Mouse (Mus musculus): ENCODE results near the gene 1700029P11Rik.
"Not testable (repeated sequence)": the region's sequence is repeated elsewhere in the genome, so short reads cannot be mapped to it uniquely, and the experiment has no call there.

The 1700029P11Rik gene

DNA sequence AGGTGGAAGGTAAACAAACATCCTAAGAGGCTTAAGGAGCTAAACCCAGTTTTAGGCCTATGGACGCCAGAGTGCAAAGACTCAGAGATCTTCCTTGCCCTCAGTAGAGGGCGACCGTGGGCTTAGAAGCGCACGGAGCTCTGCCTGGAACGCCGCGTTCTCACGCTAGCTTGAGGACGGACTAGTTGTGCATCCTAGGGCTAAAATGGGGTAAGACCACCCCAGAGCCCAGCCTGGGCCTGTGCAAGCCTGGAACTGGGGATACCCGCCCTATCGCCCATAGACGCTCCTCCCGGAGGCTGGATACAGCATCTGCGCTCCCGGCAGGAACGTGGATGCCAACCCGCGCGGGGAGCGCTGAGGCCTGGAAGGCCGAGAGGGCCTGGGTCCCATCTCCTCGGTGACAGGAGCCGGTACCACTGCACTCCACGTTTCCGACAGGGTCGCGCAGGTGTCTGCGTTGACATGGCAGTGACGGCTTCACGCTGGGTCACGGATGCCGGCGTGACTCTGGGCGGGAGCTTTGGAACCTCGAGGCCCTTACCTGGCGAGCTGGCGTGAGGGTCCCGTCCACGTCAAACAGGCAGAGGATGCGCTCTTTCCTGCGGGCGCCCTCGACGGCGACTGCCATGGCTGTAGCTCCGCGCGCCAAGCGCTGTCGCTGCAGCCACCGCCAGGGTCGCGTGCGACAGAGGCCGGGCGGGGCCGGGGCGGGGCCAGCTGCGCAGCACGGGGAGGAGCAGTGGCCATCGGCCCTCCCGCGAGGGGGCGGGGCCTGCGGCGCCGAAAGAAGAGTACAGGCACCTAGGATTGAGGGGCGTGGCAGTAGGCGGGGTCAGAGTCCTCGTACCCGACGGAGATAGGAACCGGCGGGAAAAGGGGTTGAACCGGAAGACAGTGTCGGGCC is 19.9 kb upstream of the 1700029P11Rik start, which contains the start of gene Pmm1:
Pmm1 (minus strand) TSS at position 760 of the 907 bp plus-strand sequence.
- DNase-seq, result peak; percentile 100

DNA sequence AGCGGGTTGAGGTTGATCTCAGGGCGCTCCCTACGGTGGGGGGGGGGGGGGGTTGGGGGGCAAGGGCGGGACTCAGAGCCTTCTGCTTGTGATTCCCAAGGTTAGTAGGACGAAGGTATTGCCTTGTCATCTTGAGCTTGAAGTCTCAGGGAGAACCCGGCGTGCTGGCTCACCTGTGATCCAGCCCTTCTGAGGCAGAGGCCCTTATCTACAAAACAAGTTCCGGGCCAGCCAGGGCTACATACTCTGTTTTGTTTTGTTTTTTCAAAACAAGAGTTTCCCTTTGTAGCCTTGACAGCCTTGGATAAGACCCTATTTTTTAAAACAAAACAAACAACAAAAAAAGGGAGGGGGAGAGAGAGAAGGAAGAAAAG is 19.3 kb upstream of the 1700029P11Rik start:
- no peak for DNase-seq

DNA sequence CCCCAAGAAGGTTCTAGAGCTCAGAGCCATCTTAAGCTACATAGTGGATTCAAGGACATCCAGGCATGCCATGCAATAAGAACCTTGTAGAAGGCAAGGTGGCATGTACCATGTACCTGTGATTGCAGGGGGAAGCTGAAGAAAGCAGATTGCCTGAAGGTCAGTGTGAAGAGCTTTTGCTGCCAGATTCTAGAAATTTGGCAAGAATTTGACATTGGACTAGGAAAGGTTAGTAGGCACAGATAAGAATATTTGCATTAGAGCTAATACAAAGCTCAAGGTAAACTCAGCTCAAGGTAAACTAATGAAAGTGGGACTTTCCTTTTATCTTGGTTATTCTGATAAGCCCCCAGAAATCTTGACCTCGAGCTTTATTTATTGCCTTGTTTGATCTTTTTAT is 16.1 kb upstream of the 1700029P11Rik start:
- no peak for DNase-seq

DNA sequence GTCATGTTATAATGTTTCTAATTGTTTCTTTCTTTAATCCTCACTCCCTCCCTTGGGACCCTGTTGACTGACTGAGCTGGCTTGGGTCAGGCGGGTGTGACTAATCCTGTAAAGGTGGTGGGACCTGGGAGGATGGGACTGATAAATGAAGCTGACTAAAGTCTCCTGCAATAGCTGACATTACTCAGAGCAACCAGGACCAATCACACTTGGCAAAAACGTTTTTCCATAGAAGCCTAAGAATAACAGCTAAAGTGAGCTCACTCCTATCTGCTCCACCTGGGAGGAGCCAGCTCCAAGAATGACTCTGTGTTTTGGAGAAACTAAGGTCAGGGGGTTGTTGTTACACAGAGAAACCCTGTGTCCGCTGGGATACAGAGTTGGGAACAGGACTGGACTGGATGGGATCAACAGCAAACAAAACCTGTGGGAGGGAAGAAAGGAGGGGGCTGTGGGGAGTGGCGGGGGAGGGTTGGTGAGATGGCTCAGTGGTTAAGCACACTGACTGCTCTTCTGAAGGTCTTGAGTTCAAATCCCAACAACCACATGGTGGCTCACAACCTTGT is 15.3 kb upstream of the 1700029P11Rik start:
- no peak for DNase-seq

DNA sequence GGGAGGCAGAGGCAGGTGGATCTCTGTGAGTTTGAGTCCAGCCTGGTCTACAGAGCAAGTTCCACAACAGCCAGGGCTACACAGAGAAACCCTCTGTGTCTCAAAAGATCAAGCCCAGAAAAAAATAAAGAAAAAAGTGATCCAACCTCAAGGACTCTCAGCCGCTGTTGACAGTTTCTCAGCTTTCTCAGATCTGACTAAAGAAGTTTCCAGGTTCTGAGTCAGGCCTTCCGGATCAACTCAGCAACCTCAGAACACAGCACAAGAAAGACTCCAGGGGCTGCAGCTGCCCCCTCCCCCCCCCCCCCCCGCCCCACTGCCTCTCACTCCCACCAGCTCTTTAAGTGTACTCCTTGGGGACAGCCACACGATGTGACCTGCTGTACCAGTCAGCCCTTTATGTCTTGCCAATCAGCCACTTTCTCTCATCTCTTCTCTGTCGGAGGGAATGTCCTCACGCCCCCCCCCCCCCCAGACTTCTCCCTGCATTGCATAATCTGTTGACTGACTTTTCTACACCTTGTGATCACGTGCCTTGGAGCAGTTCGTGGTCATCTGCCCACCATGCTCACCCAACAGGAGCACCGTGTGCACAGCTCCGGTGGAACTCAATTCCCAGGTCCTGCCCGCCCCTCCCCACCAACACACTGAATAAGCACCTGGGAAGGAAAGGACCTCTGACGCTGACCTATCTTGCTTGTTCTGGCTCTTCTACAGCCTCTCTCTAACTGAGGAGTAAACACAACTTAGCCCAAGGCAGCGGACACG is 14.1 kb upstream of the 1700029P11Rik start:
- no peak for DNase-seq

DNA sequence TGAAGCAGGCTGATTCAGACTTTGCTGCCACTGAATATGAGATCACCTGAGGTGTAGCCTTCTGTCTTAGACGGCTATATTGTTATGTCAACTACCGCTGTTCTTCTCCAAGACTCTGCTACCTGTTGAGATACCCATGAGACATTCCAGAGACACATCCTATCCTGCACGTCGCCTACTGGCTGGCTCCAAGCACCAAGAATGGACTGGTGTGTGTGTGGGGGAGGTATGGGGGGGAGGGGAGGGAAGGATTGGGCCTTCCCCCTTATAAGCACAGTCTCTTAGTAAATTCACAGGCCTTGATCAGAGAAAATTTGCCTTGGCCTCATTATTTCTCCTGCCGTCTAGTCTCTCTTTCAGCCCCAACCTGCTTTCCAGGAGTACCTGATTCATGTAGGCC is 12.5 kb upstream of the 1700029P11Rik start:
- no peak for DNase-seq

DNA sequence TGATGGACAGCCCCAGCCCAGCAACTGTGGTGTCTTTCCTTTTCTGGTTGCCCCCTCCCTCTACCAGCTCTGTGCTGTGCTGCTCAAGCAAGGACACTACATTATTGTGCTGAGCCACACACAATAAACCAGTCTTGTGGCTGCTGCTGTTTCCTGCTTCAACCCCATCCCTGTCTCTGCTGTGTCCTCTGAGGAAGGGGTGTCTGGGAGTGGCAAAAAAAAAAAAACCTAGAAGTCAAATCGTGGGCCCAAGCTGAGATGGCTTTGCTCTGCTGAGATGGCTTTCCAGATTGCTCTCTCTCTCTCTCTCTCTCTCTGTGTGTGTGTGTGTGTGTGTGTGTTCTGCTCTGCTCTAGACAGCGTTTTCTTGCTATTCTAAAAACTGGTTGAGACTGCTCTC is 11.9 kb upstream of the 1700029P11Rik start:
- DNase-seq, result no peak

DNA sequence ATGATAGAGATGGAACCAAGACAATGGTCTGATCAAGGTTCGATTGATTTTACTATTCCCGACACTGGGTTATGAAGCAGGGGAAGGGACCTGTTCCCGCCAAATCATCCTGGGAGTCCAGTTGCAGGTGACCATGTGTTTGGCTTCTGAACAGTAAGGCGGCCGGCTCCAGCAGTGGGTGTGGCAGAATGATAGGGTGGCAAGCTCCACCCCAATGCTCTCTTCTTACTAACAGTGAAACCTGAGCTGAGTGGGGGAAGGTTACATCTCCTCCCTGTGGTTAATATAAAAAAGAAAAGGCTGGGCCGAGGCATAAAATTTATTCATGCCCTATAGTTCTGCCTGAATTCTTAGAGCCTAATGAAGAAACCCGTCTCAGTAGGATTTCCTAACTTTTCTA is 11.2 kb upstream of the 1700029P11Rik start:
- no peak for DNase-seq

DNA sequence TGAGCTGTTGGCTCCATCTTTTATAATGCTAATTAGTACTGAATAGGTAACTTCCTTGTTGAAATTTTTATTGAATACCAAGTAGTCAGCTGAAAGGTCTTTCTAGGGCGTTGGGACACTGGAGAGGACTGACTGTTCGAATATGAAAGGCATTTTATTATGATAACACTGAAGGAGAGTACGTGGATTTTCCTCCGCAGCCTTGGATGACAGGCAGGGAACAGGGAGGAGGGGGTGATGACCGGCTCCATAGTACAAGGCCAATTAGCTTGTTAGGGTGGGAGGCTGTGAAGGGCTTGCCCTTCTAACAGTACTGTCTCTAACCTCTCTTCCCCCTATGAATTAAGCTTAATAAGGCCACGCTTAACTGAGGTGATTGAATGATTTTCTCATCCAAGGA is 10.7 kb upstream of the 1700029P11Rik start:
- not testable (repeated sequence) for DNase-seq

DNA sequence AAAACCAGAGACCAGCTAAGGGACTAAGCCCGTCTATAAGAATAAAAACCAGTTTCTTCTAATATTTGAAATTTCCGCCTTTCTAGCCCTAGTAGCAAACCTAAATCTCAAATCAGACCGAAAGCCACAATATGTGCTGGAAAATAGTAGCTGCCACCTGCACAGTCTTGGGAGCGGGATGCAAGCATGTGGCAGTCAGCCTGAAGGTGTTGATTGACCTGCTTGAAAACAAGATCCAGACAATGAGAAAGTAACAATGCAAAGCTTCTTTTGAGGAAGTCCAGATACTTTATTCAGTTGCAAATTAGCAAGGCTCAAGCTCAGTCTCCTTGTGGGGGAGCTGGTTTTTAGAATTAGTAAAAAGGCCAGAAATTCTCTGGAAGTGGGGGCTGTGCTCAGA is 9.8 kb upstream of the 1700029P11Rik start:
- DNase-seq, result not testable (repeated sequence)

DNA sequence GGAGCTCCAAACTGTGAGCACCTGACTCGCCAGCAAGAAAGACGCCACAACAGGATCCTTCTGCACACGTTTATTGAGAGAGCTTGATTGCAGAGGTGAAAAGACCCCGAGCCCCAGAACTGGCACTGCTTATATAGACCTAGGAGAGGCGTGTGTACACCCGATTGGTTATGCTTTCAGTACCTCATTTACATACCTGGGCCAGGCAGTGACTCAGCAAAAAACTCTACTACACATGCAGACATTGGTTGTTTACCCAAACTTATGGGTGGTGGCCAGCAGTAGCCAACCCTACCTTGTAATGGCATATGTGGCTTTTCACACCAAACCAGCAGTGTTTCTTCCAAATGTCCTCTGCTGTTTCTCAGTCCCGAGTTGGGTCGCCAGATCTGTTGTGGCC is 5.2 kb upstream of the 1700029P11Rik start:
- not testable (repeated sequence) for DNase-seq

DNA sequence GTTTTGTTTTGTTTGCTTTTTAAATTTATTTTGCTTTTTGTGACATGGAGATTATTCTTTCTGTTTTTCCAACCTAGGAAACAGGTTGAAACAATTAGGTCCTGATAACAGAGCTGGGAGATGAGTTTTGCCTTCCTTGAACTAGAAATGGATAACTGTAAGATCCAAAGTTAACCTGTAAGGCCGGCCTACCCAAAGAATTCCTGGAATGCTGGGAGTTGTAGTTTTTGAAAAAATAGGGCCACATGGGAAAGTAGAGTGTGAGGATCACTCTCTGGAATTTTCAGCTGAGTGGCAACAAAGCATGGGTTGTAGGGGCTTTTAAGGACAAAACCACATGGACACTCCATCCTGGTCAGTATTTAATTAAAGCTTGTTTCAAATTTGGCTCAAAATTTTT is 1.8 kb downstream of the 1700029P11Rik start:
- no peak for DNase-seq

DNA sequence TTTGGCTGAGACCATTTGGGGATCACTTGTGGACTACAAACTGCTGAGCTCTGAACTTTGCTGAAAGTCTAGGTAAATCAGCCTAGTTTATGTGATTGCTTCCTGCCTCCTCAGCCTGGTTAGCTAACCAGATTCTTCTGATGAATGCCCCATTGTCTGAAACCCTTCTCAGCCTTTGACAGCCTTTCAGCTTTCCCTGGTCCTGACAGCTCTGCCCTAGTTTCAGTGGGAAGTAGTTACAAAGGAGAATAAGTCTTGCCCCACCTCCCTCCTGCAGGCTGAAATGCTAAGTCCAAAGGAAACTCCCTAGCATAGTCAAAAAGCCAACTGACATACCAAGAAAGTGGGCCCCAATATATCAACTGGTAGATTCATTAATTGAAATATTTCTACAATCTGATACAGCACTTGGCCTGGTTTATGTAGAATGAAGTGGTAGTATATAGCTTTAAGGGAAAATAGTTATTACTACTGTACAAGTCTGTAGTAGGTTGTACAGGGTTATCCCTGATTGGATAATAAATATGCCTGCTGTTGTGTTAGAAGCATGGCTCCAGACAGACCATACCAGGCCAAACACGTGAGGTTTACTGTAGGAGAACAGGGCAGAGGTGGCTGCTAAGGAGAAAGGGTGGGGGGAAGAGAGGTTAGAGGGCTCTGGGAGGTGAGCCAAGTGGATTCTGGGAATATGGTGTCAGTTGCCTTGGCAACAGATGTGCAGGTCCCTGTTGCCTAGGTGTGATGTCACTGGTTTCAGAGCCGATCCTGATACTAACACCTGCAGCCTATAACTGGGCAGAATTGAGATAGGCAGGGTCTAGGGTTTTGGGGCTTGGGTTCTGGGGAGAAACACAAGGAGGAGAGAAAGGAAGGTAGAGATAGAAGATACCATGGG is 5.2 kb downstream of the 1700029P11Rik start:
- no peak for DNase-seq

DNA sequence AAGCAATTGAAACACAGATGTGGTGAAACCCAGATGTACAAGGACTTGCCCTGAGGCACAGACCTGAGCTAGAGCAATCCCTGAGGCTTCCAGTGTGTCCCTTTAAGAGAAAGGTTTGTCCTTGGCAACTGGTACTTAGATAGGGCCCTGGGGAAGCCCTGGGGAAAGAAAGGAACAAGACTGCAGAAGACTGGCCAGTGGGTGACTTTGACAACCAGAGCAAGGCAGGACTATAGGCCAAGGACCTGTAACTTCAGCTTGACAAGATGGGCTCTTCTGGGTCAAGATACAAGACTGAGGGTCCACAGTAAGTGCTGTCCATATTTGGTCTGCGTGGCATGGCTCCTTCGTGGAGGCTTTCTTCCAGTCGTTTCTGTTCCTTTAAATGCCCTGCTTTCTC is 7.3 kb downstream of the 1700029P11Rik start, which contains the start of gene Xrcc6:
Xrcc6 (plus strand) TSS at position 190 of the 400 bp plus-strand sequence.
- DNase-seq, result no peak

DNA sequence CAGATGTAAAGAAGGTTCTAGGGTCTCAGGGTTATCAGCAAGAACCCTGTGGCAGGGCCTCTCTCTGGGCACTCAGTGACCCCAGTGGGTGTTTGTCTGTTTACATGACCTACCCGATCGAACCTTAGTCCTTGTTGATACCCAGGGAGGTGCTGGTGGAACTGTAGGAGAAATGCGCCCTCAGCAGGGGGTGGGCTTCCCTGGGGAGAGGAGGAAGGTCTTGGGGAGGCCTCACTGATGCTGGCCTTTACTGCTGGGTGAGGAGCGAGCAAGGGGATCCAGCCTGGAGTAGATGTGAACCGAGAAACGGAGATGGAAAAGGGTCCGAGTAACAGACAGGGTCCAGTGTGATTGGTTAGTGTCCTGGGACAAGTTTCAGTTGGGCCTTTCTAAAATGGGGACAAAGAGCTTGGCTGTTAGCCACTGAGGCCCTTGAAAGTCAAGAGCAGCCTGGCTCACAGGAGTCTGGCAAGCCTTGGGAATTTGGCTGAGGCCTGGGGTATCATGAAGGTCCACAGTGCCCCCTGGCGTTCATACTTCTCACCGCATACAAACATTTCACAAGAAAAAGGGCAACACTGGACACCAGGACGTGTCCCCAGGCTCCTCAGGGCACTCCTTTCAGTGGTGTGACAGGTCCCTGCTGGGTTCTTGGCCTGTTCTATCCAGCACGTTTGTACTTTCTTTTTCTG is 9.2 kb downstream of the 1700029P11Rik start:
- peak; percentile 95 for DNase-seq

DNA sequence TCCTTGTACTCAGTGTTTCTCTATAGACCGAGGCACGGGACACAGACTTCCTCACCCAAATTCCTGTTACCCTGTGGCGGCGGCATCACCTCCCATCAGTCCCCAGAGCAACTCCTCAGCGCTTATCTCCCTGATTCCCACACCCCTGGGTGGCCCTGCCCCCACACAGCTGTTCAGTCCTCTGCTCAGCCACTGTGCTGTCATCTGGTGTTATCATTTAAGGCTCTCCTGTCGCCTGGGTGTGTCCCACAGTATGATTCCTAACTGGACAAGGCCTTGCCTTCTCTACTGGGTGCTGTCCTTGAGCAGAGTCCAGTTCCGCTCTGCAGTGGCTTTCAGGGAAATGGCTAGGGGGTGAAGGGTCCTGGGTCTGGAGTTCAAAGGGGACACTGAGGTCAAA is 10.2 kb downstream of the 1700029P11Rik start:
- DNase-seq, result peak; percentile 12

DNA sequence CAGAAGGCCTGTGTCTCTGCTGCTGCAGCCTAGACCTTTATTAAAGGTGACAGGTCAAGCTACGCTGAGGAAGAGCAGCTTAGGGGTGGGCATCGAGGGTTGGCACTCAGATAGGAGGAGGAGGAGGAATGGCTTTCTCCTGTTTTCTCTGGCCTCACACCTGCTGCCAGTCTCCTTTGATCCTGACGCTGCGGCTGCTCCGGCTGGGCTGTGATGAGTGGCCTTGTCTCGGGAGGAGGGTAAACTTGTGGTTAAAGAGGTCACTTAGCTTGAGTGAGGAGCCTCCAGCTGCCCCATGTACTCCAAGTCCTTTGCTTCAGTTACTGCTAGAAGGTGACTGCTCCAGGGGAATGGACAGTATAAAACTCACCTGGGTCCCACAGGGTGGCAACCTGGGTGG is 13.7 kb downstream of the 1700029P11Rik start:
- DNase-seq, result no peak

DNA sequence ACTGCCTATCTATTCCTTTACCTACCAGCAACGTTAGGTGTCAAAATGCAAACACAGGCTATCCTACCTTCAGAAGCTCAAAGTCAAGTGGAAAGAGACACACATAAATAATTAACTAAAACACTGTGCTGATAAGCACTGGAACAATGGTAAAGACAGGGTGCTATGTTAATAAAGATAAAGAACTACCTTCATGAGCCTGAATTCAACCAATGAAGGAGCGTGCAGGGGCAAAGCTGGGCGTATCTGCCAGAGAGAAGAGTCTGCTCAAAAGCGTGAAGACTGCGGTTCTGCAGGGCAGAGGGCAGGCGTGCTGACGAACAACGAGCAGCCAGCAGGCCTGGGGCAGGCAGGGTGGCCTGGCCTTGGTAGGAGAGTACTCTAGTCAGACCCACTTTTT is 23.9 kb downstream of the 1700029P11Rik start:
- no peak for DNase-seq

DNA sequence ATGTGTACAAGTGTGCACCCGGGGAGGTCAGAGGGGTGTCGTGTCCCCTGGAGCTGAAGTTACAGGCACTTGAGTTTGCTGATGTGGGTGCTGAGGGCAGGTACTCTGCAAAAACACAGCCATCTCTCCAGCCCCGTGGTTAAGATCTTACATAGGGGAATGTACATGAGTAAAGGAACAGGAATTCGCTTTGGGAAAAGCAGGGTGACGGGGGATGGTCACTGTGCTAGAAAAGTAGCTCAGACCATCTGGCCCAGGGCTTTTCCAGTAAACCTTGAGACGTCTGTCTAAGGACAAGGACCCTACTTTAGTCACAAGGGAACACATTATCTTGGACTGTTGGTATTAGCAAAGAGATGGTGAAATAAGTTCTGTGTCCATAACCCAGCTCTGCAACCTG is 31.6 kb downstream of the 1700029P11Rik start:
- peak; percentile 13 for DNase-seq

DNA sequence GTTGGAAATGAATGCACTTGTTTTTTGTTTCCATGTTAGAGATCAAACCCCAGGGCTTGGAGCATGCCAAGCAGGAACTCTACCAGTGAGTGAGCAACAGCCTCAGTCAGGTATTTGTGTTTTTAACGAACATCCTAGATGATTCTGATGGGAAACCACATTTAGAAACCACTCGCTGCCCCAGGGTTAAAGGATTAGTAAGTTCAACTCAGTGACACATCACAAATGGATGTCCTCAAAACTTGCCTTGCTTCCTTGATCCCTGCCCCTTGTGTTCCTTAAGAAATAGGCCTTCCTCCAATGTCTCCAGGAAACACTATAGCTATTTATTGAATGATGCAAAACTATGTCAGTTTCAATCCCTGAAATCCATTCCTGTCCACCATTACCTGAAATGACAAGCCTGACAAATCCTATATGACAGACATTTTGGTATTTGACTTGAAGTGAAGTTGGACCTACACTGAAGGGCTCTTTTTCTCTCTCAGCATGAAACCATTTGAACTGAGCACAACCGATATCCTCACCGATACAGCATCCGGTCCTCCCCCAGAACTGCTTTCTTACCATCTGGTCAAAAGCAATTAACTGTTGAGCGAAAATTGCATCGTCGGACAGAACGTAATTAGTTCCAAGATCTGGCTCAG is 34.5 kb downstream of the 1700029P11Rik start:
- DNase-seq, result no peak

DNA sequence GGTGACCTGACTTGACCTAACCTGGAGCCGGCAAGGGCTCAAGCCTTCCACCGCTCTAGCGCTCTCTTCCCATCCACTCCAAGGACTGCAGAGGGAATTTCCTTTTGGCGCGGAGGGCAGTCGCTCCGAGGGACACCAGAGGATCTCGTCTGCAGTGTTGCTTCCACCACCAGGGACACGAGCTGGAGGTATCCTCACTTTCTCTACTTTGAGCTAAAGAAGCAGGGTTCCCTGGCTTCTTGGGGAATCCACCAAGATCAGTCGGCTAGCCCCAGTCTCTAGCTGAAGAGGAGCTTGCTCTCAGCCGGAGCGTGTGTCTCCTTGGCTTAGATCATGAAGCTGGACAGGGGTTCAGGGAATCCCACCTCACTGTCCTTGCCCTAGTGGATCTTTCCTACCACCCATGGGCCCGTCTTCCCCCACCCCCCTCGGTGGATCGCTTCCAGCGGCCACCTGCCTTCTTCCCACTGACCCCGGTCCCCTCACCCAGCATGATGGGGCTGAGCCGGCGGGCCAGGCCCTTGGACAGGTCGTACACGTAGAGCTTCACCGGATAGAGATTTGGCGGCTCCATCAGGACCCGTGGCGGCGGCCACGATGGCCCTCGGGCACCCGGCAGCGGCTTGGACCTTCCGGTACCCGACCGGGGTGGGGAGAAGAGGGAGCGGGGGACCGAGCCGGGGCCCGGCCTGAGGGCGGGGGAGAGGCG is 35.2 kb downstream of the 1700029P11Rik start:
- peak; percentile 49 for DNase-seq
